Mouse (Mus musculus) yolk sac, embryonic 10.5 days (tissue): Measurements from ENCODE around the gene Slc12a8.

Experiments used
- DNase-seq: peaks from one replicate; pipeline ENCODE4 v3.0.0-alpha.2; 2017; ENCODE audit warnings: low spot score

Gene Slc12a8

DNA sequence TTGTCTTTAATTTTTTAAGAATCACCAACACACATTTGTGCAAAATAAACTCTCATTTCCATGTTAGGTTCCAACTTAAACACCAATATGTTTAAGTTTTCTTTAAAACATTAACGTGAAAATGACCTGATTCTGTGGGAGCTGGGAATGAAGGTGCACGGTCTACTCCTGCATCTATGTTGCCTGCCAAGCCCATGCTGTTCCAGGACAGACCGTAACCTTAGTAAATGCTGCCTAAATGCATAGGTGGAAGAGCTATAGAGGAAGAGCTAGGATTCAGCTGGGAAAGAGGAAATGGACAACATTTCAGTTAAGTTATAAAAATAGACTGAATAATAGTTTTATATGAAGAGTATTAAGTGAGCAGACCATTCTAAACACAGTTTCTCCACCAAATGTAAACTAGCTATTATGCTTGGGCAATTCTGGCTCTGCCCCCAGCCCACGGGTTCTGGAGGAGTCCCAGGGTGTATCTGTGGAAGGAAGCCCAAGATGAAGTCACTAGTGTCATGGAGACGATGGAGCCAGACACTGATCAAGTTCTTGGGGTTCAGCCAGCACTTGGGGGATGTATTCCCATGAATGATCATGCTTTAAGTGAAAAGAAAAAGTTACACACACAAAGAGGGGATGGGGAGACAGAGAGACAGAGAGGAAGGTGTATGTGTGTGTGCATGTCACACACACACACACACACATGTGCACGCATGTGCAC lies 95.1 kb downstream of the Slc12a8 start:
- DNase-seq, result no peak

DNA sequence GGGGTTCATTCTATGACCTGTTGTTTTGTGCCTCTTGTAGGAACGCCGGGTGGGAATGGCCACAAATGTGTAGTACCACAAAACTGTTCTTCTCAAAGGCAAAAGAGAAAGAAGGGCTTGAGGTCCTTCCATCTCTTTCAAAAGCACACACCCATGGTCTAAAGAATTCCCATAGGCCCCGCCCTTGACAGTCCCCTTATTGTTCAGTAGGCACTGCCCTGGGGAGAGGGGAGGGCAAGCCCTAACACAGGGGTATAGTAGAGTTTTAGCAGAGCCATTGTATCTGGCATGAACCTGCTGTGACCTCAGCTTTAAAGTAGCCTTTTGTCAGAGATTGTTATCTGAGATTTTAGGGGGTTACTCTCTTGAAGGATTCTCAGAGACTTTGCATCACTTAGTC lies 98.9 kb downstream of the Slc12a8 start:
- no peak for DNase-seq

DNA sequence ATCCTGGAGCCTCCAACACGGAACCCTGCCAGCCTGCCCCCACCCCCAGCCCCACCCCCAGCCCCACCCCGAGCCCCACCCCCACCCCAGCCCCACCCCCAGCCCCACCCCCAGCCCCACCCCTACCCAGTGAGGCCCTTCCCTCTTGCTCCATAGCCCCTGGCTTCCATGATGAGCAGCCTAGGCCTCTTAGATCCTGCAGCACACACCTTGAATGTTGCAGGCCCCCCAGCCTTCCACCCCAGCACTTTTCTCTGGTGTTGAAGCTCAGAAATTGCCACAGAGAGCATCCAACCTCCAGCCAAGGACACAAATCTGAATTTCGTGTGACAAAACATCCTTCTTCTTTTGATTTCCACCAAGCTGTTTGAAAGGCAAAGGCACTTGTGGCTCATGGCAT lies 104.7 kb downstream of the Slc12a8 start:
- no peak for DNase-seq

DNA sequence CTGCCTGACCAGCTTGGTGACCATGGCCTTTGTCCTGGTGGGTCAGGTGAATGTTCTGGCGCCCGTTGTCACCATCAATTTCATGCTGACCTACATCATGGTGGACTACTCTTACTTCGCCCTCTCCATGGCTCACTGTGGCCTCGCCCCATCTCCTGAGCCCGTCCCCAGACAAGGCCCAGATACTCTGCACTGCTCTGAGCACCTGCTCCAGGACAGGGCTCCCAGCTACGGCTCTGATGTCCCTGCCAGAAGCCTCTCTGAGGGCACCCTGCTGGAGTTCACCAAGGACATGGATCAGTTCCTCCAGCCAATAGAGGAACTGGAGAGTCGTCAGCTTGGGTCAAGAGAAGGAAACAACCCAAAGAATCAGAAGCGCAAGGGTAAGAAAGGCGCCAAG lies 107.5 kb downstream of the Slc12a8 start:
- DNase-seq, result no peak

DNA sequence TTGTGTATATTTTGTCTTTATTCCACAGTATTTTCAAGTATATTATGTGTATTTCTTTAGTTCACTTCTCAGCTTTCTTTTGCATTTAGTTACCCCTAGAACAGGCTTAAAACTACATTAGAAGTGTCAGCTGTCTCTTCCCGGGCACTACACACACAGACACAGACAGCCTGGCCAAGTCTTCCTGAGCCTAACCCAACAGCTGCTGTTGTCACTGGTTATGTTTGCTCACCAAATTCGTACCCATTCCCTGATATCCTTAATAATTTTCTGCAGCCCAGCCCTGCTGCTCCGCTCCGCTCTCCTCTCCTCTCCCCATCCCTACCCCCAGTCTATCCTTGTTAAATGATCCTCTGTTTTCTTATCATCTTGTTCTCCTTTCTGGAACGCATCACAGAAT lies 112.4 kb downstream of the Slc12a8 start:
- no peak for DNase-seq

DNA sequence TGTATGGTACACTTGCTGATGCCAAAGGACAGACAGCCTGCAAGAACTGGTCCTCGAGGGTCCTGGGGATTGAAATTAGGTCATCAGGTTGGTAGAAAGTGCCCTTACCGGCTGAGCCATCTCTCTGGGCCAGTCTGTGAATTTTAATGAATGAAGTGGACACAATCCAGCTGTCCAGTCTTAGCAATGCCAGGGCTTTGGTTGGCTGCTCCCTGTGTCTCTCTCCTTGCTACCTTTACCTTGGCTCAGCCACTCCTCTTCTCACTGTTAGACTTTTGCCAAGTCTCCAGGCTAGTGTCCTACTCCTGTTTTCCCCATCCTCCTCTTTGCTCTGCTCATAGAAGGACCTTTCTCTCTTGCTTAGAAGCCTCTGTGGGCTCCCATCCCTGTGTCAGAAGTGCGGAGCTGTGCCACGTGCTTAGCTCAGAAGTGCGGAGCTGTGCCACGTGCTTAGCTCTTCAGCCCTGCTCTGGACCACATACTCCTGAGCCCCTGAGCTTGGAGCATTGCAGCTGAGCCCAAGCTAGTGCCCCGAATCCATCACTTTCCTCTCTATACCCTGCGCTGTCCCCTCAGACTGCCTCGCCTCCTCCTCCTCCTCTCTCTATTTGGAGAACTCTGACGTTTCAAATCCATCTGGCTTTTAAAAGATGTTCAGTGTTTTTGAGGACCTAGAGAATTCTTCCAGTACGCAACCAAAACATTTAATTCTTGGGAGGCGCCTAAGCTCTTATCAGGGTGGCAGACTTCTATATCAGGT lies 118.9 kb downstream of the Slc12a8 start:
- no peak for DNase-seq

DNA sequence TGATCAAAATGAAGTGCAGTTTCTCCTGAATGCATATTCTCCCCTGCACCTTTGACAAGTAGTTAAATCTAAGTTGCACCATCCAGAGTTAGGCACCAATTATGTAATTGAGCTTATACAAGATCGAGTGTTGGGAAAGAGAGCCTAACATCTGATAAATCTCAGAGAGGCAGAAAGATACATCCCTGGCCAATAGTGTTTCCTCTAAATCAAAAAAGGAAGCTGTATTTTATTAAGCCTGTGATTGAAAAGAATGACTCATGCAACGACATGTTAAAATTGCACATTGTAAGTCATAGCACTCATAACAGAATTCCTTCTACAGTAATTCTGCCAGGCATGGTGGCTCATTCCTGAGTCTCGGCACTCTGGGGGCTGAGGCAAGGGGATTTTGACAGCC lies 124.7 kb downstream of the Slc12a8 start:
- DNase-seq, result no peak

DNA sequence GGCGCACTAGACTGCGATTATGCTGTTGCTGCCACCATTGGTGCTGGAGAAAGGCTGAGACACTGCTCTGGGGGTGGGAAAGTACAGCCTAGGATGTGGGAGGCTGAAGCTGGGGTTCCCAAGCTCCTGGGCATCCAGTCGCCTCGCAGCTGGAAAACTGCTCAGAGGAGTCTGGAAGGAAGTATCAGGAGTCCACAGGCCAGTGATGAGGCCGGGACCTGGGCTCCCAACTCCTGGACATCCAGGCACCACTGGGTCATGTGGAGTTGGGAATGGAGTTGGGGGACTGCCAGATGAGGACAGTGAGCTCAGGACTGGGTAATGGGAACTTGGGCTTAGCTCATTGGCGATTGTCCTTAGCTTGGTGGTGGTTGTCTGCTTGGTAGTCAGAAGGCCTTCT lies 136.0 kb downstream of the Slc12a8 start:
- DNase-seq, result no peak

DNA sequence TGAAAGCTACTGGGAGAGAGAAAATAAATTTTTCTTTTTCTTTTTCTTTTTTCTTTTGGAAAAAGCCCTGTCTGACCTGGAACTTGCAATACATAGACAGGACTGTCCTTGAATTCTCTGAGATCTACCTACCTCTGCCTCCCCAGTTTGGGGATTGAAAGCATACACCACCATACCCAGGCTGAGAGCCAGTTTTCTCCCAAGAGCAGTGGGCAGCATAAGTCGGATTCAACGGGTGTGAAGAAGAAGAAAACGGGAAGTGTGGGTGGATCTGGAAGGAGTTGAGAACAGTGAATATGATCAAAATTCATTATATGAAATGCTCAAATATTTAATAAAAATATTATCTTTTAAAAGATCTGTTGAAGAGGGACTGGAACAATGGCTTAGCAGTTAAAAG lies 138.3 kb downstream of the Slc12a8 start:
- DNase-seq, result no peak

DNA sequence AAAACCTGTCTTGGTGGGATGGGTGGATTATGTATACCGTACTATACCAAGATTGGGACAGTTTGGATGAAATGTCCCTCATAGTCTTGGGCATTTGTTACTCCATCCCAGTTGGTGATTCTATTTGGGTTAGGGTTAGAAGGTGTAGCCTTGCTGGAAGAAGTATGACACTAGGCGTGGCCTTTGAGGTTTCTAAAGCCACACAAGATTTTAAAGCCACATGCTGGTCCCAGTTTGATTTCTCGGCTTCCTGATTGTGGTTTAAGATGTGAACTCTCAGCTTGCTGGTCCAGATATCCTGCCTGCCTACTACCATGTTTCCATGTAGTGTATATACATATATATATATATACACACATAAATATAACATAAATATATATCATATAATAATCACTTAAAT lies 140.1 kb downstream of the Slc12a8 start:
- DNase-seq, result no peak

DNA sequence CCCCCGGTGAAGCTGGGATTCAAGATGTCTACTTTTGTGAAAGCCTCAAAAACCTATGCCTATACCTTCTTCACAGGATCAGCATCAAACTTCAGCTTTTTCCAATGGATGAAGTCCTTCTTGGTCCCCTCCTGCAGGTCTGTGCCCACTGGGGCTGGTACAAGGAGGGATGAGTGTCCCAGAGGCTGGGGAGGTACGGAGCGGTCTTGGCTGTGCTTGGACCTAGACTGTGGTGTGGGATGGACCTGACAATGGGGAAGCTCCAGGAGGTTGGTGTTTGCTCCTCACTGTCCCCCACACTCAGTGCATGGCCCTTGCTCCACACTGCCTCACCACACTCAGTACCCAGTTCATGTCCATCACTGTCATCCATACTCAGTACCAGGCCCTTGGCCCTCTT lies 141.0 kb downstream of the Slc12a8 start:
- no peak for DNase-seq

DNA sequence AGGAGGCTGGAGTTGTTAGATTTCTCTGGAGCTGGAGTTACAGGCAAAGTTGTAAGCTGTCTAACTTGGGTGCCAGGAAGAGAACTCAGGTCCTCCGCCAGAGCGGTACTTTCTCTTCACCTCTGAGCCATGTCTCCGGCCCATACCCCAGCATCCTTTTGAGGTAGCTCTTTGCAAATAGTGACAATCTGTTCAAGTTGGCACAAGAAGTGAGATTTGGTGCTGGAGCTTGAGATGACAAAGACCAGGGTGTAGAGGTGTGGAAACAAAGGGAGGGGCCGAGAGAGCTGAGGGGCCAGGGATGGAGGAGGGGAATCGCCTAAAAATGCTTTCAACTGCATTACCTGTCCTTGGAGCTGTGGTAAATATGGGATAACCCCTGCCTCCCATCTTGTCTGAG lies 142.4 kb downstream of the Slc12a8 start:
- DNase-seq, result no peak

DNA sequence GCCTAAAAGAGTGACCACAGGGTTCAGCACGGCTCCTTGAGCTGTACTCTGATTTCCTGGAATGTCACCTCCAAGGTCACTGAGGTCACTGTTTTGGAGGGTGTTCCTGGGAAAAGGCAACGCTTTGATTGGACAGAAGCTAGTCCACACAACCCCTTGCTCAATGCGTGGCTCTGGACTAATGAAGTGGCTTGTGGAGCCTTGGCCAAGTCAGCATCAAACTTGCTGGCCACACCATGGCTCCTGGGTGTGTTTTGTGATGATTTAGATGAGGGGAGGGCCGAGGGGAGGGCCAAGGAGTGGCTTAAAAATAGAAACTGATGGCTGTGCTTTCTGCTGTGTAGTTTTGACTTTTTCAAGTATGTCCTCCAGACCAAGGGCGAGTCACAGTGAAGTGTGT lies 143.0 kb downstream of the Slc12a8 start:
- no peak for DNase-seq

DNA sequence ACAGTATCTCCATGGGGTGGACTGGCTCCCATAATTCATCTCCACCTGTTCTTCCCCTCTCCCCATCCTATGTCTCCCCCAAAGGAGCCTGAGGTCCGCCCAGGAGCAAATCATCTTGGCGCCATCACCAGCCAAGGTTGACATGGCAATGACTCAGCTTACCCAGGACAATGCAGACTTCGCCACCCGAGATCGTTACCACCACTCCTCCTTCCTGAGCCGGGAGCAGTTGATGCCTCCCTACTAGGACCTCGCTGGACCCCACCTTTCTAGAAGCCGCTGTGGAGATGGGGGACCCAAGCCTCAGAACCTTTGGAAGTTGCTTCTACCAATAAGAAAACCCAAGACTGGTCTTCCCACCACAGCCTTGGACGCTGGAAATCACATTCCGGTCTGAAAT lies 145.7 kb downstream of the Slc12a8 start:
- DNase-seq, result no peak

DNA sequence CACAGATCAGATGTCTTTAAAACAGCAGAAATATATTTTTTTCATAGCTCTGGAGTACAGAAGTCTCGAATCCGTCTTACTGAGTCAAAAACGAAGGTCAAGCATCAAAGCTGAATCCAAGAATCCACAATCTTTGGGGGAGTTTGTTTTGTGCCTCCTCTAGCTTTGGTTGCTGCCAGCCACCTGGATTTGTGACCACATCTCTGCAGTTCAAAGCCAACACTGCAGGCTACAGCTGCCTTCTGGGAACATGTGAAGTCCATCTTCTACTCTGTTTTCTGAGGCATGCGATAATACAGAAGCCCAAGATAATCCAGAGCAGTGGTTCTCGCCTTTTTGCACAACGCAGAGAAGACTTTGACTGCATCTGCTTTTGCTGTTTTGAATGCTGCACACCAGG lies 149.1 kb downstream of the Slc12a8 start:
- no peak for DNase-seq

DNA sequence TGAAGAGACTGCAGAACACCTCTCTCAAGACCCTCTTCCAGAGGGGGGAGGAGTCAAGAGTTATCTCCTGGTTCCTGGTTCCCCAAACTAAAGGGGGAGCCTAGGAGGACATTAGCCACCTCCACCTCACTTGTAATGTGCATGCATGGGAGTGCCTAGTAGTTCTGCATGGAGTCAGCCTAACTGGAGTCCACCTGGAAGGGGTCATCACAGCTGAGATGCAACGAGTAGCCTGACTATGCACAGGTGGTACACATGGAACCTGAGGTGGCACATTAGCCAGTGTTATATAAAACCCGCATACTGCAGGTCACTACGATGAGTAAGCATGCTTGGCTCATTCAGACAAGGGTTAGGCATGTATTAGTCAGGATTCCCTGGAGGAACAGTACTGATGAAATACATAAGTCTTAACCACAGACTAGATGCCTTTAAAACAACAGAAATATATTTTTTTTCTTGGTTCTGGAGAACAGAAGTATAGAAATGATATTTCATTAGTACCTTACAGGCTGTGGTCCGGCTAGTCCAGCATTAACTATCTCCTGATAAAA lies 149.9 kb downstream of the Slc12a8 start:
- no peak for DNase-seq

DNA sequence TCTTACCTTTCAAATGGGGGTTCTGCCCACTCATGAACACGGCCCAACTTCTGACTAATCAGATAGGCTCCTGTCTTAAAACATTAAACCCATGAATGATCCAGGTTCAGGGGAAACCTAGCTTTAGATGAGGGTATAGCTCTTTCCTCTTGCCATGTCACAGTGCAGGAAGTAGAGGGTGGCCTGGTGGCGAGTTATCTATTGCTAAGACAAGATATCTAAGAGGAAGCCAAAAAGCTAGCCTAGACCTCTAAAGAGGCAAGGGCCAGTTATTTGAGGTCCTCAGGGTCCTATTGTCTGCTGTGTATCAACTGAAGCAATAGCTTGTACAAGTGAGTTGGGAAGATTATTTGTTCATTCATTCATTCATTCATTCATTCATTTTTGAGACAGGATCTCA lies 151.3 kb downstream of the Slc12a8 start:
- DNase-seq, result no peak

DNA sequence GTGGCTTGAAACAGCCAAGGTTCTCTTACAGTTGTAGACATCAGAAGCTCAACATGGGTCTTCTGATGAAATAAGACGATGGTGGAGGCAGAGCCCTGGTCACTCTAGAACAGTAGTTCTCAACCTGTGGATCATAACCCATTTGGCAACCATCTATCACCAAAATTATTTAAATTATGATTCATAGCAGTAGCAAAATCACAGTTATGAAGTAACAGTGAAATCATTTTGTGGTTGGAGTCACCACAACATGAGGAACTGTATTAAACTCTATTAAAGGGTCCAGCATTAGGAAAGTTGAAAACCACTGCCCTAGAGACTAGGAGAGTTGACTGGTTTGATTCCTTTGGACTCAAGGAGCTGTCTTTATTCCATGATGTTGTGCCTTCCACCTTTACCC lies 151.9 kb downstream of the Slc12a8 start:
- DNase-seq, result no peak

DNA sequence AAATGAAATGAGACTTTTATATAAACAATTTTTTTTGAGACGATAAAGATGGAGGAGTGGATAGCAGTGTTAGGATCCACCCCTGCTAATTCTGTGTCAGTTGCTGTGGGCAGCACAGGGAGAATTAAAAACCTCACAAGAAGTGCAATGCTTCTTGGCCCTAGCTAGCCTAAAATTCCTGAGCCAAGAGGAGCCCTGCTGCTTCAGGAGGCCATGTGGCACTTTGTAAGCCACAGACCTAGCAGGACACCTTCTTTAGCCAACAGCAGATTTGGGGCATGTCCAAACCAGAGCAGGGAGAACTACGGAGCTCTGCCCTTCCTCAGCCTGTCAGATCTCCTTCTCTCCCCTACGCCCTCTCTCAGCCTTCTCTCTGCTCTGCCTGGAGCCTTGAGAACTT lies 153.2 kb downstream of the Slc12a8 start:
- no peak for DNase-seq

DNA sequence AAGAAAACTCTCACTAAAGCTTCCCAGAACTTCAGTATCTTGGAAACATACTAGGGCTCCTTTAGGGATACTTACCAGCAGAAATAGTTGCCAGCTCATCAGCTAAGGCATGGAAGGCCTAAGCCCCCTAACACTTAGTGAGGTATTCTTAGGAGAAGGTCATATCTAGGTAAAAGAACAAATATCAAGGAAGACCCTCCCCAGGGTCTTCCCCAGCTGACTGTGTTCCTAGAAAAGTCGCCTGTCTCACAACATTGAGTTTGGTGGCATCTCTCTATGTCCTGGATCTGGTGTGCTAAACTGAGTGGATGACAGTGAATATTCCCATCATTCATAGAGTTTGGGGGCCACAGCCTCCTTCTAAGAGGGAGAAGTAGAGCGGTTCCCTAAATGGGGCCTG lies 153.8 kb downstream of the Slc12a8 start:
- no peak for DNase-seq

DNA sequence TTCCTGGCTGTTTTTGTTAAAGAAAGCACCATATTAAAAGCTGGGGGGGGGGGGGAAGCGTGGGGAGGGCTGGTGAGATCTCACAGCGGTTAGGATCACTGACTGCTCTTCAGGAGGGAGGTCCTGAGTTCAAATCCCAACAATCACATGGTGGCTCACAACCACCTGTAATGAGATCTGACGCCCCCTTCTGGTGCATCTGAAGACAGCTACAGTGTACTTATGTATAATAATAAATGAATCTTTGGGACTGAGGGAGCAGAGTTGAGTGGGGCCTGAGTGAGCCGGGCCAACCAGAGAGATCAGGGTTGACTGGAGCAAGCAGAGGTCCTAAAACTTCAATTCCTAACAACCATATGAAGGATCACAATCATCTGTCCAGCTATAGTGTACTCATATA lies 155.1 kb downstream of the Slc12a8 start:
- no peak for DNase-seq

DNA sequence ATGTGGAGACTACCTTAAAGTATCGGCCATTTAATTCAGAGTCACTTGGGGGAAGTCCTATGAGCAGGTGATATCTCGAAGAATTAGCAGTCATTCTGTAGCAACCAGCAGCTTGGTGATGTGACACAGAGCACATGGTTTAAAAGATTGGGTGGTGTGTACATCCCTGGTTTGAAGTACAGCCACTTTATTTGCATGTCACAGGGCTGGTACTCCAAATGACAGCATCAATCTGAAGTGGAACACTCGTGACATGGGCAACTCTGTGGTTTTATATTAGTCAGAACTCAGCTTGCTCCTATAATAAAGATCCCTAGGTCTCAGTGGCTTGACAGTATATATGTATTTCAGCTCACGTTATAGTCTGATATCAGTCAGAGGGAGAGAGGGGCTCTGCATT lies 155.5 kb downstream of the Slc12a8 start:
- no peak for DNase-seq

DNA sequence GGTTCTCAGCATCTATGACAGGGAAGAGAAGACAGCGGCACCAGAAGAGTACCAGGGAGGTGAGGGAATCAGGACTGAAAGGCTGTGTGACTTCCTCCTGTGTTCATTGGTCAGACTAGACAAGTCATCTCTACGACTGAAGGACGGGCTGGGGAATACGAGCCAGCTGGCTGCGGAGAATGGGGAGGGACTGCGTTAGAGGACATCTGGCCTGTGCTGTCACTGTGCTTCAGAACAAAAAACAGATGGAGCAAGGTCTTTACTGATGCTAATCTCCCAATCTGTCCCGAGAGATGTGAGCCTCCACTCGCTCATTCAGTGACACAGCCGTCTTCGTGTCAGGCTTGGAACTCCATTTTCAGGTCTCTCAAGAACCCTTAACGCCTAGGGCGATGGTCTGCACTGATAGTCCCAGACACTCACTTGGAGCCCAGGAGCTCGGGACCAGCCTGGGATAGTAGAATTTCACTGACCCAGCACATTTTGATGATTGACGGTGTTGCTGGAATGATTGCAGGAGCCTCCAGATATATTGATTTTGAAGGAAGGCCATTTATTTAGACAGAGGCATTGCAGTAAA lies 156.5 kb downstream of the Slc12a8 start:
- no peak for DNase-seq
